Mouse (Mus musculus): ENCODE measurements around the gene Smad6.

Smad6 gene

GRCm38 (mm10) chr9:64021853-64022561 lies at the start of gene Smad6:
TSS of gene Smad6 (minus strand) at chr9:64022059.
- peak; percentile 66 to 73 for DNase-seq

- no peak for DNase-seq
These were observed 48.8 kb upstream of the Smad6 start for GRCm38 (mm10) chr9:64070674-64071073.

GRCm38 (mm10) chr9:64069131-64069530 lies 47.3 kb upstream of the Smad6 start:
- DNase-seq: no peak

GRCm38 (mm10) chr9:64068571-64068970 lies 46.7 kb upstream of the Smad6 start:
- DNase-seq: no peak

GRCm38 (mm10) chr9:64067787-64068186 lies 45.9 kb upstream of the Smad6 start:
- no peak for DNase-seq

- DNase-seq: no peak
These were observed 38.2 kb upstream of the Smad6 start for GRCm38 (mm10) chr9:64060033-64060539.

GRCm38 (mm10) chr9:64057903-64058650 lies 36.2 kb upstream of the Smad6 start:
- DNase-seq: no peak

- no peak for DNase-seq
These were observed 33.3 kb upstream of the Smad6 start for GRCm38 (mm10) chr9:64055162-64055561.

GRCm38 (mm10) chr9:64053786-64054185 lies 31.9 kb upstream of the Smad6 start:
- DNase-seq: no peak

GRCm38 (mm10) chr9:64051241-64051640 lies 29.4 kb upstream of the Smad6 start:
- DNase-seq: no peak

- no peak for DNase-seq
These were observed 28.7 kb upstream of the Smad6 start for GRCm38 (mm10) chr9:64050513-64051065.

- DNase-seq: peak; percentile 68 to 76
These were observed 27.9 kb upstream of the Smad6 start for GRCm38 (mm10) chr9:64049471-64050380.

GRCm38 (mm10) chr9:64045117-64045890 lies 23.4 kb upstream of the Smad6 start:
- DNase-seq: no peak

- DNase-seq: no peak
These were observed 22.5 kb upstream of the Smad6 start for GRCm38 (mm10) chr9:64044343-64044742.

GRCm38 (mm10) chr9:64042911-64043310 lies 21.1 kb upstream of the Smad6 start:
- DNase-seq: no peak

GRCm38 (mm10) chr9:64042216-64042615 lies 20.4 kb upstream of the Smad6 start:
- no peak for DNase-seq

- peak; percentile 15 to 33 for DNase-seq
These were observed 8.2 kb upstream of the Smad6 start for GRCm38 (mm10) chr9:64029908-64030631.

- DNase-seq: peak; percentile 50 to 57
These were observed 3.7 kb upstream of the Smad6 start for GRCm38 (mm10) chr9:64025565-64025964.

- no peak for DNase-seq
These were observed 3.1 kb upstream of the Smad6 start for GRCm38 (mm10) chr9:64024976-64025375.

GRCm38 (mm10) chr9:64022562-64023366 lies 905 bp upstream of the Smad6 start:
- DNase-seq: peak; percentile 93

Measured in thymus, postnatal 36 days (tissue).